Mouse (Mus musculus): ENCODE measurements around the gene Slc35b1. TPM values are rescaled to one million over a fixed set of nuclear protein-coding genes. Genes with fewer than 3 reads are reported as not detected.

Slc35b1 gene
- total and polyA plus RNA-seq, 3 experiments: 60.4 to 76.8 (median 61.1) TPM

DNA sequence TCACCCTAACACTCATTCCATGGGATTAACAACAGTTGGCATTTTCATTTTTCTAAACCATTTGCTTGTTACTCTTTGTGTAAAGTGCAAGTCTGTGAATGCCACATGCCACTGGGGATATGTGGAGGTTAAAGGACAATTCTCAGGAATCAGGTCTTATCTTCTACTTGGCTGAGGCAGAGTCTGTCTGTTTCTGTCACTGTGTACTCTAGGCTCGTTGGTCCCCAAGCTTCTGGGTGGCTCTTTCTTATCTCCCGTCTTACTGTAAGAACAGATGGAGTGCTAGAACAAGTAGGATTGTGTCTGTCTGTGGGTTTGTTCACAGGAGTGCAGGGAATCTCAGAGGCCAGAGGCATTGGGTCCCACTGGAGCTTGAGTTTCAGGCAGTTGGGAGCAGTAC is 46.9 kb downstream of the Slc35b1 start:
- DNase-seq: no peak

GRCm38 (mm10) chr11:95432194-95432593 is 47.7 kb downstream of the Slc35b1 start:
- peak; percentile 36 for DNase-seq

Other genes with a start within 250 kb of the Slc35b1 start
- gene Dlx4, start 238.4 kb upstream of the Slc35b1 start, total RNA-seq (2021): under 1 TPM in 1 of 2 experiments, not detected in 1; 0.21 TPM
- gene Dlx4, start 238.4 kb upstream of the Slc35b1 start, polyA plus RNA-seq (2012; rRNA removed): 0.17 and 0.25 TPM in 2 replicates
- gene Tac4, start 123.2 kb upstream of the Slc35b1 start, total RNA-seq (2021): not detected
- not detected in 2 replicates for gene Tac4, start 123.2 kb upstream of the Slc35b1 start, polyA plus RNA-seq (2012; rRNA removed)
- gene Kat7, start 74.4 kb upstream of the Slc35b1 start, total RNA-seq (2021): 10 to 100 TPM; 51.7 to 64.2 TPM
- 21.5 and 23.8 TPM in 2 replicates for gene Kat7, start 74.4 kb upstream of the Slc35b1 start, polyA plus RNA-seq (2012; rRNA removed)
- gene Fam117a, start 47.7 kb upstream of the Slc35b1 start, total RNA-seq (2021): 10 to 100 TPM; 16.6 to 20.9 TPM
- 27.0 and 37.1 TPM in 2 replicates for gene Fam117a, start 47.7 kb upstream of the Slc35b1 start, polyA plus RNA-seq (2012; rRNA removed)
- gene Spop, start 29.4 kb downstream of the Slc35b1 start, total RNA-seq (2021): 100 to 1,000 TPM; 105 to 187 TPM
- gene Spop, start 29.4 kb downstream of the Slc35b1 start, polyA plus RNA-seq (2012; rRNA removed): 39.1 and 45.3 TPM in 2 replicates
- gene Nxph3, start 129.9 kb downstream of the Slc35b1 start, total RNA-seq (2021): 1 to 10 TPM; 1.9 to 6.2 TPM
- gene Nxph3, start 129.9 kb downstream of the Slc35b1 start, polyA plus RNA-seq (2012; rRNA removed): 1.6 and 2.6 TPM in 2 replicates
- gene Ngfr, start 203.0 kb downstream of the Slc35b1 start, total RNA-seq (2021): 1 to 10 TPM; 2.6 to 5.7 TPM
- gene Ngfr, start 203.0 kb downstream of the Slc35b1 start, polyA plus RNA-seq (2012; rRNA removed): 8.0 and 14.2 TPM in 2 replicates

Data from adrenal gland, adult 2 months (tissue).